Mouse (Mus musculus): ENCODE results near the gene Etfbkmt.

- TF ChIP-seq POLR2A (IDR thresholded peaks at IDR 0.05; ENCODE audit: insufficient read depth, low read depth, low read length) (no peak), CTCF (IDR thresholded peaks at IDR 0.05) (no peak)
These were observed 58.9 kb downstream of the Etfbkmt start for GRCm38 (mm10) chr6:149198572-149198971.

All from heart, adult 2 months (tissue).